Mouse (Mus musculus): ENCODE data around the gene Palm3. TPM values are rescaled to one million over a fixed set of nuclear protein-coding genes. Genes with fewer than 3 reads are reported as not detected.
A peak's percentile ranks its signal among the peaks of the same experiment; 100 is the strongest.

Gene Palm3
- polyA plus RNA-seq, 2 experiments = 0.19 TPM; not detected in 1

- H3K27me3 ChIP-seq (ENCODE audit: control insufficient read depth, insufficient read depth, low read length) = no peaks in the 10 kb centered on the region
- peaks cover 0 to 19% of the 10 kb centered on the region in 2 experiments; a peak in 3 of 4 replicates for H3K4me1 ChIP-seq (replicated peaks; ENCODE audit: control insufficient read depth in 2 of 2, insufficient read depth in 2 of 2, low read length in 1 of 2)
- no peak for TF ChIP-seq EP300 (IDR thresholded peaks at IDR 0.05; ENCODE audit: low read depth)
- TF ChIP-seq CTCF (IDR thresholded peaks at IDR 0.05; ENCODE audit: low read depth) = no peak
- DNase-seq (ENCODE audit: low read depth in 3 of 3, low spot score in 3 of 3) = no peak
- no peak overlapping the region for H3K27ac ChIP-seq
- H3K9ac ChIP-seq (replicated peaks) = no peak overlapping the region
- ATAC-seq (ENCODE audit: insufficient read depth) = no peak
- H3K4me2 ChIP-seq (ENCODE audit: low read depth) = no peak overlapping the region
- peaks cover 13% of the 10 kb centered on the region for H3K36me3 ChIP-seq (replicated peaks; ENCODE audit: control insufficient read depth, insufficient read depth, low read depth)
- no peaks in the 10 kb centered on the region for H3K9me3 ChIP-seq (ENCODE audit: control insufficient read depth, low read length)
- no peak overlapping the region for H3K4me3 ChIP-seq (ENCODE audit: insufficient read depth in 1 of 2, low read depth in 2 of 2, low read length in 2 of 2)
- WGBS (ENCODE audit: insufficient replicate concordance) = 66% methylated on average over 4 of the region's 4 CpGs
These were observed 46.8 kb upstream of the Palm3 start for GRCm38 (mm10) chr8:83974521-83974920.

GRCm38 (mm10) chr8:83976101-83976630 is 45.1 kb upstream of the Palm3 start:
- Histone ChIP-seq H3K4me3 (ENCODE audit: insufficient read depth in 1 of 2, low read depth in 2 of 2, low read length in 2 of 2) (no peak overlapping the region), H3K27ac (no peak overlapping the region), H3K27me3 (ENCODE audit: control insufficient read depth, insufficient read depth, low read length) (no peaks in the 10 kb centered on the region), H3K9me3 (ENCODE audit: control insufficient read depth, low read length) (no peaks in the 10 kb centered on the region), H3K4me2 (ENCODE audit: low read depth) (no peak overlapping the region), H3K4me1 (replicated peaks; ENCODE audit: control insufficient read depth in 2 of 2, insufficient read depth in 2 of 2, low read length in 1 of 2) (peaks cover 0 to 19% of the 10 kb centered on the region in 2 experiments; a peak in 3 of 4 replicates), H3K36me3 (replicated peaks; ENCODE audit: control insufficient read depth, insufficient read depth, low read depth) (peaks cover 4% of the 10 kb centered on the region), H3K9ac (replicated peaks) (no peak overlapping the region)
- 71% methylated on average over 4 of the region's 4 CpGs for WGBS (ENCODE audit: insufficient replicate concordance)
- DNase-seq (ENCODE audit: low read depth in 3 of 3, low spot score in 3 of 3) (no peak), ATAC-seq (ENCODE audit: insufficient read depth) (no peak)
- TF ChIP-seq EP300 (IDR thresholded peaks at IDR 0.05; ENCODE audit: low read depth) = no peak
- peak; percentile 82 for TF ChIP-seq CTCF (IDR thresholded peaks at IDR 0.05; ENCODE audit: low read depth)

GRCm38 (mm10) chr8:83976779-83977350 is 44.4 kb upstream of the Palm3 start:
- WGBS (ENCODE audit: insufficient replicate concordance) = 73% methylated on average over 5 of the region's 5 CpGs
- Histone ChIP-seq H3K4me3 (ENCODE audit: insufficient read depth in 1 of 2, low read depth in 2 of 2, low read length in 2 of 2) (no peak overlapping the region), H3K36me3 (replicated peaks; ENCODE audit: control insufficient read depth, insufficient read depth, low read depth) (peaks cover 2% of the 10 kb centered on the region), H3K9ac (replicated peaks) (no peak overlapping the region), H3K4me1 (replicated peaks; ENCODE audit: control insufficient read depth in 2 of 2, insufficient read depth in 2 of 2, low read length in 1 of 2) (peaks cover 0 to 14% of the 10 kb centered on the region in 2 experiments; a peak in 2 of 4 replicates), H3K9me3 (ENCODE audit: control insufficient read depth, low read length) (no peaks in the 10 kb centered on the region), H3K27me3 (ENCODE audit: control insufficient read depth, insufficient read depth, low read length) (no peaks in the 10 kb centered on the region), H3K4me2 (ENCODE audit: low read depth) (no peak overlapping the region), H3K27ac (no peak overlapping the region)
- ATAC-seq (ENCODE audit: insufficient read depth) (no peak), DNase-seq (ENCODE audit: low read depth in 3 of 3, low spot score in 3 of 3) (no peak)
- TF ChIP-seq CTCF (IDR thresholded peaks at IDR 0.05; ENCODE audit: low read depth) (peak; percentile 50), EP300 (IDR thresholded peaks at IDR 0.05; ENCODE audit: low read depth) (no peak)

- no peaks in the 10 kb centered on the region for H3K27me3 ChIP-seq (ENCODE audit: control insufficient read depth, insufficient read depth, low read length)
- no peak overlapping the region for H3K4me2 ChIP-seq (ENCODE audit: low read depth)
- H3K4me1 ChIP-seq (replicated peaks; ENCODE audit: control insufficient read depth in 2 of 2, insufficient read depth in 2 of 2, low read length in 1 of 2) = peaks cover 0 to 13% of the 10 kb centered on the region in 2 experiments; a peak in 2 of 4 replicates
- ATAC-seq (ENCODE audit: insufficient read depth) (no peak), DNase-seq (ENCODE audit: low read depth in 3 of 3, low spot score in 3 of 3) (no peak)
- WGBS (ENCODE audit: insufficient replicate concordance) = 51% methylated on average over 6 of the region's 6 CpGs
- H3K27ac ChIP-seq = no peak overlapping the region
- no peak overlapping the region for H3K9ac ChIP-seq (replicated peaks)
- TF ChIP-seq CTCF (IDR thresholded peaks at IDR 0.05; ENCODE audit: low read depth) (no peak), EP300 (IDR thresholded peaks at IDR 0.05; ENCODE audit: low read depth) (no peak)
- H3K4me3 ChIP-seq (ENCODE audit: insufficient read depth in 1 of 2, low read depth in 2 of 2, low read length in 2 of 2) = no peak overlapping the region
- no peaks in the 10 kb centered on the region for H3K9me3 ChIP-seq (ENCODE audit: control insufficient read depth, low read length)
- H3K36me3 ChIP-seq (replicated peaks; ENCODE audit: control insufficient read depth, insufficient read depth, low read depth) = peaks cover 2% of the 10 kb centered on the region
These were observed 43.6 kb upstream of the Palm3 start for GRCm38 (mm10) chr8:83977646-83978045.

- no peak for TF ChIP-seq EP300 (IDR thresholded peaks at IDR 0.05; ENCODE audit: low read depth)
- TF ChIP-seq CTCF (IDR thresholded peaks at IDR 0.05; ENCODE audit: low read depth) = no peak
- no peaks in the 10 kb centered on the region for H3K9me3 ChIP-seq (ENCODE audit: control insufficient read depth, low read length)
- H3K4me3 ChIP-seq (ENCODE audit: insufficient read depth in 1 of 2, low read depth in 2 of 2, low read length in 2 of 2) = no peak overlapping the region
- no peak overlapping the region for H3K4me2 ChIP-seq (ENCODE audit: low read depth)
- H3K27me3 ChIP-seq (ENCODE audit: control insufficient read depth, insufficient read depth, low read length) = no peaks in the 10 kb centered on the region
- no peak for DNase-seq (ENCODE audit: low read depth in 3 of 3, low spot score in 3 of 3)
- H3K36me3 ChIP-seq (replicated peaks; ENCODE audit: control insufficient read depth, insufficient read depth, low read depth) = peaks cover 2% of the 10 kb centered on the region
- 72% methylated on average over 9 of the region's 9 CpGs for WGBS (ENCODE audit: insufficient replicate concordance)
- peaks cover 0 to 13% of the 10 kb centered on the region in 2 experiments; a peak in 2 of 4 replicates for H3K4me1 ChIP-seq (replicated peaks; ENCODE audit: control insufficient read depth in 2 of 2, insufficient read depth in 2 of 2, low read length in 1 of 2)
- no peak for ATAC-seq (ENCODE audit: insufficient read depth)
- H3K9ac ChIP-seq (replicated peaks) = no peak overlapping the region
- no peak overlapping the region for H3K27ac ChIP-seq
These were observed 43.1 kb upstream of the Palm3 start for GRCm38 (mm10) chr8:83978200-83978599.

Measured in liver, embryonic 14.5 days (tissue).